Mouse (Mus musculus): ENCODE measurements around the gene Tuft1. TPM values are rescaled to one million over a fixed set of nuclear protein-coding genes. Genes with fewer than 3 reads are reported as not detected.
"Not testable (repeated sequence)": the region's sequence is repeated elsewhere in the genome, so short reads cannot be mapped to it uniquely, and the experiment has no call there.

The Tuft1 gene
- polyA plus RNA-seq, 1 experiment from 2014 or later: 30.2 TPM

DNA sequence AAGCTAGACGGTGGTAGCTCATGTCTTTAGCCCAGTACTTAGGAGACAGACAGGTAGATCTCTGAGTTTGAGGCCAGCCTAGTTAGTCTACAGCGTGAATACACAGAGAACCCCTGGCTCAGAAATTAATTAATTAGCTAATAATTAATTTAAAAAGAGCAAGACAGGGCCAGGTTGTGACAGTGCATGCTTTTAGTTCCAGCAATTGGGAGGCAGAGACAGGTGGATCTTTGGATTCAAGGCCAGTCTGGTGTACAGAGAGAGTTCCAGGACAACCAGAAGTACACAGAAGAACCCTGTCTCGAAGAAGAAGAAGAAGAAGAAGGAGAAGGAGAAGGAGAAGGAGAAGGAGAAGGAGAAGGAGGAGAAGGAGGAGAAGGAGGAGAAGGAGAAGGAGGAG, 30.0 kb upstream of the Tuft1 start:
- H3K4me1 ChIP-seq; ATAC-seq (ENCODE audit: insufficient number of reproducible peaks, low FRiP score, low TSS enrichment, low read depth); H3K27me3 ChIP-seq; H3K4me3 ChIP-seq; H3K4me2 ChIP-seq; H3K9me3 ChIP-seq; H3K9ac ChIP-seq; H3K27ac ChIP-seq; H3K36me3 ChIP-seq: not testable (repeated sequence)
- 74% methylated on average over 3 of the region's 3 CpGs for WGBS

DNA sequence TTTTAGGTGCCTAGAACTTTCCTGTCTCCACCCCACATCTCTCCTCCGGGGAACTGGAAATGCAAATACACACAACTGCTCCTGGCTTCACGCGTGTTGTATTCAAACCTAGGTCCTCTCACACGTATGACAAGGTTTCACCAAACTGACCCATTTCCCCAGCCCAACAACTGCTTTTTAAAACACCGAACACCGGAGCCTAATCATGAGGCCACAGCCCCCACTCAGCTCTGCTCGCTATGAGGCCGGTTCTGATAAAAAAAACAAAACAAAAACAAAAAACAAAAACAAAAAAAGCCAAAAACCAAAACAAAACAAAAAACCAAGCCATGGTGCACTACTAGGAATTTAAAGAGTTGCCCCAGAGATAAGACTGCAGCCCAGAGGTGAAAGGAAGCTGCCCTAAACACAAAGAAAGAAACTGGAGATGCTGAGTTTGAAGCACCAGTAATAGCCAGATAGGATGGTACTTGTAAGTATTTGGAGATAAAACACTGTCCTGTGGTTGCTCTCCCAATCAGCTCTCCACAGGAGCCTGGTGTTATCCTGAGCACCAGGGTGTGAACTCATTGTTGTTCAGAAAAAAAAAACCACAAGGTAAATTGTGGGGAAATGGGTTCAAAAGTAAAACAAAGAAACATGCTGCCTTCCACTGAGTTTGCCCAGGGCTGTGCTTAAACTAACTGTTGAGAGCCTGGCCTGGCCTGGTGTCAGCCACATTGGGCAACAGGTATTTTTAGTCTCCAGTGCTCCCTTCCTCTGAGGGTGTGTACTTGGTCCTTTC, 27.5 kb upstream of the Tuft1 start:
- not testable (repeated sequence) for H3K4me1 ChIP-seq; H3K27ac ChIP-seq; H3K36me3 ChIP-seq; ATAC-seq (ENCODE audit: insufficient number of reproducible peaks, low FRiP score, low TSS enrichment, low read depth); H3K4me2 ChIP-seq; H3K9me3 ChIP-seq; H3K4me3 ChIP-seq; H3K9ac ChIP-seq; H3K27me3 ChIP-seq
- 93% methylated on average over 8 of the region's 8 CpGs for WGBS

DNA sequence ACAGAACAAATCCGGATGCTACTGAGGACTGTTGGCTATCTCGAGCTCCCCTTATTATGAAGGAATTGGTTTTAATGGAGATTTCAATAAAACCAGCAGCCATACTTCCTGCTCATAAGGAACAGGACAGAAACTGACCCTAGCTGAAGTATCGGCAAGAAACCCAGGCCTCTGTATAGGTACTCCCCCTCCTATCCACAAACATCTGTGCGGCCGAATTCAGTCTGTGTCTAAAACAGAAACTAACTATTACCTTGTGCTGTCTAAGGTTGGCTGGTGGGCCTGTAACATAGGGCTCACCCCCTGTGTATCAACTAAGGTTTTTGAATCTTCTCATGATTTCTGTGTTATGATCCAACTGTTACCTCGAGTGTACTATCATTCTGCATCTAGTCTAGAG, 25.0 kb upstream of the Tuft1 start:
- 71% methylated on average over 6 of the region's 6 CpGs for WGBS
- Histone ChIP-seq H3K36me3 (no peaks in the 10 kb centered on the region), H3K4me3 (no peak overlapping the region), H3K27ac (no peak overlapping the region), H3K4me2 (no peak overlapping the region), H3K9ac (no peak overlapping the region), H3K27me3 (no peaks in the 10 kb centered on the region), H3K4me1 (no peaks in the 10 kb centered on the region; the same call in 1 of the 2 replicates), H3K9me3 (no peaks in the 10 kb centered on the region)
- no peak for ATAC-seq (ENCODE audit: insufficient number of reproducible peaks, low FRiP score, low TSS enrichment, low read depth)

DNA sequence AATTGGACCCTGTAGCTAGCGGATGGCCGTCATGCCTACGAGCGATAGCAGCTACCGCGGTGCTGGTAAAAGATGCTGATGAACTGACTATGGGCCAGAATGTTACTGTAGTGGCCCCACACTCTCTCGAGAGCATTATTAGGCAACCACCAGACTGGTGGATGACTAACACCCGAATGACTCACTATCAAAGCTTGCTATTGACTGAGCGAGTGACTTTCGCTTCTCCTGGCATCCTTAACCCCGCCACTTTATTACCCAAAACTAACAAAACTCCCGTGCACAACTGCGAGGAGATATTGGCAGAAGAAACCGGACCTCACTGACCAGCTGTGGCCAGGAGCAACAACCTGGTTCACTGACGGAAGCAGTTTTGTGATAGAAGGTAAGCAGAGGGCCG, 22.1 kb upstream of the Tuft1 start:
- no peaks in the 10 kb centered on the region for H3K36me3 ChIP-seq
- no peak for ATAC-seq (ENCODE audit: insufficient number of reproducible peaks, low FRiP score, low TSS enrichment, low read depth)
- H3K27ac ChIP-seq: no peak overlapping the region
- no peaks in the 10 kb centered on the region for H3K9me3 ChIP-seq
- H3K27me3 ChIP-seq: no peaks in the 10 kb centered on the region
- no peak overlapping the region for H3K9ac ChIP-seq
- 85% methylated on average over 16 of the region's 16 CpGs for WGBS
- H3K4me3 ChIP-seq: no peak overlapping the region
- H3K4me1 ChIP-seq: no peaks in the 10 kb centered on the region; the same call in 1 of the 2 replicates
- no peak overlapping the region for H3K4me2 ChIP-seq

DNA sequence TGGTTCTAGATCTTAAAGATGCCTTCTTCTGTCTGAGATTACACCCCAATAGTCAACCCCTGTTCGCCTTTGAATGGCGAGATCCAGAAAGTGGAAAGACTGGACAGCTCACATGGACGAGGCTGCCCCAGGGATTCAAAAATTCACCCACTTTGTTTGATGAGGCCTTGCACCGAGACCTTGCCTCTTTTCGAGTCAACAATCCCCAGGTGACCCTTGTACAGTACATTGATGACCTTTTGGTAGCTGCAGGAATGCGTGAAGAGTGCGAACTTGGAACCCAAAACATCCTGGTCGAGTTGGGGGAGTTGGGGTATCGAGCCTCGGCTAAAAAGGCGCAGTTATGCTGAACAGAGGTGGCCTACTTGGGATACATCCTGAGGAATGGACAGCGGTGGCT, 21.4 kb upstream of the Tuft1 start:
- not testable (repeated sequence) for H3K27me3 ChIP-seq; H3K9me3 ChIP-seq; H3K4me1 ChIP-seq; H3K27ac ChIP-seq; H3K4me2 ChIP-seq; H3K9ac ChIP-seq; ATAC-seq (ENCODE audit: insufficient number of reproducible peaks, low FRiP score, low TSS enrichment, low read depth); H3K36me3 ChIP-seq; H3K4me3 ChIP-seq
- WGBS: 89% methylated on average over 12 of the region's 12 CpGs

DNA sequence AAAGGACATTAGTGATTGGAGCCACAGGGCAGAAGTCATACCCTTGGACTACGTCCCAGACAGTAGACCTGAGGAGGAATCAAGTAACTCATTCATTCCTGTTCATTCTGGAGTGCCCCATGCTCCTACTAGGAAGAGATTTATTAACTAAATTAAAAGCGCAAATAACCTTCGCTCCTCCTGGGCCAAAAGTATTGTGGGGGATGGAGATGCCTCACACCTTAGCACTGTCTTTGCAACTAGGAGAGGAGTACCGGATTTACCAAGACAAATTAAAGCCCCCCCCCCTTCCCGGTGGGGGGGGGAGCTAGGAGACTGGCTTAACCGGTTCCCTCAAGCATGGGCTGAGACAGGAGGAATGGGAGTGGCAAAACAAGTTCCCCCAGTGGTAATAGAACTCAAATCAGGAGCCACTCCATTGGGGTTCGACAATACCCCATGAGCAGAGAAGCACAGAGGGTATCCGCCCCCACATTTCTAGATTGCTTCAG, 20.7 kb upstream of the Tuft1 start:
- Histone ChIP-seq H3K9ac (no peak overlapping the region), H3K4me1 (no peaks in the 10 kb centered on the region; the same call in 1 of the 2 replicates), H3K4me2 (no peak overlapping the region), H3K9me3 (no peaks in the 10 kb centered on the region), H3K36me3 (no peaks in the 10 kb centered on the region), H3K27ac (no peak overlapping the region), H3K4me3 (no peak overlapping the region), H3K27me3 (no peaks in the 10 kb centered on the region)
- ATAC-seq (ENCODE audit: insufficient number of reproducible peaks, low FRiP score, low TSS enrichment, low read depth): no peak
- 68% methylated on average over 8 of the region's 8 CpGs for WGBS

DNA sequence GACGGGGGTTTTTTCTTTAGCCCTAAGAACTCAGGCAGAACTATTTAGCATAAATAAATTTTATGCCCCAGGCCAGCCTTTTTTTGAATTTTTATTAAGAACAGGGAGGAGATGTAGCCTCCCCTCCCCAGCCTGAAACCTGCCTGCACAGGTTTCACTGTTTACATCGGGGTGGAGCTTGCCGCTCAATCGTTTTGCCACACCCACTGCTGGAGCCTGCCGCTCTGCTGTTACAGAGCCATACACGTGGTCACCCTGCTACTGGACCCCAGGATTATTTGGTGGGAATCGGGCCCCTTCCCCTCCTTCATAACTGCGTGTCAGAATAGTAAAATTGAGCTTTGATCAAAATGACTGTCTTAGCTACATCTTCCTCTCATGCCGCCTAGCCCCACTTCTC, 16.4 kb upstream of the Tuft1 start:
- H3K4me2 ChIP-seq; H3K9me3 ChIP-seq; H3K36me3 ChIP-seq; H3K4me1 ChIP-seq; H3K4me3 ChIP-seq; ATAC-seq (ENCODE audit: insufficient number of reproducible peaks, low FRiP score, low TSS enrichment, low read depth); H3K9ac ChIP-seq; H3K27me3 ChIP-seq; H3K27ac ChIP-seq: not testable (repeated sequence)
- 71% methylated on average over 9 of the region's 9 CpGs for WGBS

DNA sequence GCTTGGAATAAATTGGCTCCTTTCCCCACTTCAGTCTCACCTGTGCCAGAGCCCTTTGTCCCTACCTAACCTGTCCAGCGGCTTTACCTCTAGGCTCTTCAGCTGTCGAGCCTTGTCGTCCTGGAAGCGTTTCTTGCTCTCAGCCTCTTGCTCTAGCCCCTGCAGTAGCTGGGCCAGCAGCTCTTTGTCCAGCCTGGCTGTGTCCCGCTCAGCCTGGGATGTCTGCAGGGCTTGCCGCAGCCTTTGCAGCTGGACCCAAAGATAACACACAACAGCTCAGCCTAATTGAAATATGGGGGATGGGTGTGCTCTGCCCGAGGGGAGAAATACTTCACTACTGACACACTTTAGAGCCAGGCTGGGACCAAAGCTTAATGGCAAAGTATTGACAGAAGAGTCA, 7.2 kb upstream of the Tuft1 start:
- H3K9ac ChIP-seq; H3K9me3 ChIP-seq; H3K4me1 ChIP-seq; ATAC-seq (ENCODE audit: insufficient number of reproducible peaks, low FRiP score, low TSS enrichment, low read depth); H3K36me3 ChIP-seq; H3K27ac ChIP-seq; H3K4me2 ChIP-seq; H3K27me3 ChIP-seq; H3K4me3 ChIP-seq: not testable (repeated sequence)
- 24% methylated on average over 7 of the region's 7 CpGs for WGBS

DNA sequence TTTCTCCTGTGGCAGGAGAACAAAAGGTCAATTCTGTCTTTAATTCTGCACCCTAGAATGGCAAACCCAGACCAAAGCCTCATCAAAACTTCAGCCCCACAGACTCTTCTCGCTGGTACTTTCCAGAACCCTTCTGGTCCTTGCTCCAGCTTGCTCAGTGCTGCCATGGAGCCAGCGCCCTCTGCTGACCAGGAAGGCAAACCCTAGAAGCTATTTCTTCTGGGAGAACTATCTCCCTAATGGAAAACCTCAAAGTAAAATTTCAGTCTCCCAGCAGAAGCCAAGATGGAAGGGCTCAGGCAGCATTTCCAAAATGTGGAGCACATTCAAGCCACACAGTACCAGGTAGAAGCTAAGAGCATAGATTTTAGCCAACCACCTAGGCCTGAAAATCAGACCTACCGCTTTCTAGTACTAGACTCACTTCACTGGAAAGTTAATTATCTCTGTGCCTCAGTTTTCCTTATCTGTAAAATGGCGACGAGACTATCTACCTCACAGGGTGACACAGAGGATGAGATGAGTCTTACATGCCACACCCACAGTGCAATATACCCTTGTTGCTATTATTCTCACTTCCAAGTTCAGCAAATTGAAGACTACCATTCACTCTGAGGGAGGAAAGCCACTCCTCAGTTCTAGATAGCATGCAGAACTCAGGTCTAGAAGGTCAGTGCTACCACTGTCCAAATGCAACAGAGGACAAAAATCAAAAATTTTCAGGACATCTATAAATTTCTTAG, 6.6 kb upstream of the Tuft1 start:
- H3K4me1 ChIP-seq; ATAC-seq (ENCODE audit: insufficient number of reproducible peaks, low FRiP score, low TSS enrichment, low read depth): not testable (repeated sequence)

DNA sequence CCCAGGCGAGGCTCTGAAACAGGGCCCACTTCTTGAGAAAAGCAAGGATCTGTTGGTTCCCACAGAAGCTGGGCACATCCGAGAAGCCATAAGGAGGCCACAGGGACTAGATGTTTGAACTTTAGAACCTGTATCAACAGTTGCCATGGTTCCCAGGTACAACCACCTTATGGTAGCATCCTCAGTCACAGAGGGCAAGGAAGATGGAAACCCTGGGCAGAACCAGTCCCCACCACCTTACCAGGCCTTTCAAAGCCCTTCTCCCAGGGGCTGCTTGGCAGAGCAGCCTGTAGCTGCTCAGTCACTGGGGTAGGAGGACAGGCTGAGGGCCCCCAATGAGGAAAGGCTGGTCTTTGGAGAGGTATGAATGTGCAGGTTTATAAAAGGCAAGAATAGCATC, 2.2 kb upstream of the Tuft1 start:
- not testable (repeated sequence) for H3K4me2 ChIP-seq; H3K36me3 ChIP-seq; H3K9me3 ChIP-seq; H3K27me3 ChIP-seq; ATAC-seq (ENCODE audit: insufficient number of reproducible peaks, low FRiP score, low TSS enrichment, low read depth); H3K4me1 ChIP-seq; H3K4me3 ChIP-seq; H3K9ac ChIP-seq; H3K27ac ChIP-seq
- WGBS: 90% methylated on average over 2 of the region's 2 CpGs

More for the DNA sequence above, 6.6 kb upstream of the Tuft1 start:
- H3K36me3 ChIP-seq, H3K27me3 ChIP-seq, H3K4me2 ChIP-seq, H3K9ac ChIP-seq, H3K27ac ChIP-seq, H3K4me3 ChIP-seq, H3K9me3 ChIP-seq: not testable (repeated sequence)
- 58% methylated on average over 5 of the region's 5 CpGs for WGBS

DNA sequence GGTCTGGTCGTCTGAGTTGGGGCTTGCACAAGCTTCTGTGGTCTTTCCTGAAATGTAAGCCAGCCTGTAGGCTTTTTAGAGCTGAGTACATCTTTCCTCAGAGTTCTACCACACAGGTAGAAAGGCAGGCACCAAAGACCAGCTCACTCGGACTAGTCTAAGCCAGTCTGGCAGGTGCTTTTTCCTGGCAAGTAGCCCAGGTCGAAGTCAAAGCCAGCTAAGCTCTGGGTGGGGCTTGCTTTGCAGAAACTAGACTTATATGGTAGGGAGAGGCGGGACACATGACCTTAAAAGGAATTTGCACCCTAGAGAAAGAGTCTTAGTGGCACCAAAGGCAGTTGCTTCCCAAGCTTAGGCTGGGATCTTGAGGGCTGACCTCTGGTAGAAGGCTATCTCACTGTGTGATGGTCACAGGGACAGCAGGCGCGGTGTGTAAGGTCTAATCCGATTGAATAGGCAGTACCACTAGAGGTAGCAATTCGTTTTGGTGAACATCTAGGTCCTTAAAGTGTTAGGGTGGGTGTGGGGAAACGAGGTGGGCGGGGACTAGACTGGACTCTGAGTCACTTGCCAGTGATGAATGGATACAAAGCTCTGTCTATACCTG, 573 bp upstream of the Tuft1 start:
- not testable (repeated sequence) for H3K4me3 ChIP-seq, H3K9me3 ChIP-seq, H3K9ac ChIP-seq, H3K27ac ChIP-seq, H3K27me3 ChIP-seq, H3K4me1 ChIP-seq, H3K36me3 ChIP-seq
- WGBS: 30% methylated on average over 8 of the region's 10 CpGs
- peak overlapping the region; percentile 31 for H3K4me2 ChIP-seq
- peak; percentile 75; the same call in 1 of the 2 replicates for ATAC-seq (ENCODE audit: insufficient number of reproducible peaks, low FRiP score, low TSS enrichment, low read depth)

All from limb, embryonic 15.5 days (tissue).